Mouse (Mus musculus) myocyte (in vitro differentiated cells): ENCODE data around the gene Fmnl3. TPM values are rescaled to one million over a fixed set of nuclear protein-coding genes. Genes with fewer than 3 reads are reported as not detected.

ENCODE experiments used
- H3K27me3 ChIP-seq: one replicate; pipeline ENCODE4 v1.6.1; 2011; ENCODE audit not compliant: control insufficient read depth, insufficient read depth, insufficient read length
- H3K36me3 ChIP-seq: one replicate; pipeline ENCODE4 v1.6.1; 2011; ENCODE audit not compliant: control insufficient read depth, insufficient read depth
- H3K4me2 ChIP-seq: one replicate; pipeline ENCODE4 v1.6.1; 2011; ENCODE audit warnings: low read depth, control low read depth
- H3K4me3 ChIP-seq: one replicate; pipeline ENCODE4 v1.5.1; 2011; ENCODE audit warnings: mild to moderate bottlenecking, control low read depth, moderate library complexity
- H3K79me2 ChIP-seq: one replicate; pipeline ENCODE4 v1.6.1; 2011; ENCODE audit not compliant: control insufficient read depth, insufficient read depth
- H3ac ChIP-seq: one replicate; pipeline ENCODE4 v1.6.1; 2011; ENCODE audit not compliant: control insufficient read depth, insufficient read length
- CEBPB ChIP-seq: IDR thresholded peaks from 2 replicates; pipeline ENCODE4 v1.6.1; 2011; ENCODE audit warnings: mild to moderate bottlenecking, moderate library complexity; ENCODE audit not compliant: poor library complexity, insufficient read depth, severe bottlenecking
- E2F4 ChIP-seq: IDR thresholded peaks from one replicate; pipeline ENCODE4 v1.6.1; 2011; ENCODE audit warnings: mild to moderate bottlenecking, control low read depth, moderate library complexity; ENCODE audit not compliant: insufficient read depth
- MAX ChIP-seq: IDR thresholded peaks from one replicate; pipeline ENCODE4 v1.6.1; 2011; ENCODE audit warnings: low read depth, mild to moderate bottlenecking, control low read depth
- MYOD1 ChIP-seq, 3 experiments: IDR thresholded peaks; one replicate each; pipeline ENCODE4 v1.6.1; 2011; ENCODE audit warnings: control low read depth in 2 of 3, low read depth in 2 of 3, mild to moderate bottlenecking in 2 of 3, moderate library complexity in 1 of 3; ENCODE audit not compliant: insufficient read length in 2 of 3, control insufficient read depth in 1 of 3
- MYOG ChIP-seq, 3 experiments: IDR thresholded peaks; one replicate each; pipeline ENCODE4 v1.6.1; 2011; ENCODE audit warnings: control low read depth in 2 of 3, low read depth in 2 of 3, mild to moderate bottlenecking in 2 of 3; ENCODE audit not compliant: insufficient read length in 2 of 3, control insufficient read depth in 1 of 3, insufficient read depth in 1 of 3
- POLR2A ChIP-seq: IDR thresholded peaks from one replicate; pipeline ENCODE4 v1.6.1; 2011; ENCODE audit warnings: low read depth, mild to moderate bottlenecking, control low read depth, moderate library complexity; ENCODE audit not compliant: insufficient read length
- POLR2AphosphoS2 ChIP-seq: IDR thresholded peaks from one replicate; pipeline ENCODE4 v1.6.1; 2011; ENCODE audit warnings: low read depth, control low read depth; ENCODE audit not compliant: insufficient read length
- REST ChIP-seq: IDR thresholded peaks from one replicate; pipeline ENCODE4 v1.6.1; 2011; ENCODE audit warnings: mild to moderate bottlenecking, control low read depth, moderate library complexity; ENCODE audit not compliant: insufficient read depth, insufficient read length
- SRF ChIP-seq: IDR thresholded peaks from one replicate; pipeline ENCODE4 v1.6.1; 2011; ENCODE audit warnings: low read depth; ENCODE audit not compliant: control insufficient read depth, insufficient read length
- TCF12 ChIP-seq: IDR thresholded peaks from one replicate; pipeline ENCODE4 v1.6.1; 2011; ENCODE audit warnings: mild to moderate bottlenecking, control low read depth; ENCODE audit not compliant: poor library complexity, insufficient read depth, severe bottlenecking
- TCF3 ChIP-seq: IDR thresholded peaks from one replicate; pipeline ENCODE4 v1.6.1; 2011; ENCODE audit warnings: low read depth, control low read depth; ENCODE audit not compliant: insufficient read length
- USF1 ChIP-seq: IDR thresholded peaks from one replicate; pipeline ENCODE4 v1.6.1; 2011; ENCODE audit warnings: low read depth, mild to moderate bottlenecking, control low read depth, moderate library complexity
- polyA plus RNA-seq: library from polyadenylated mRNA; unstranded; fragments of >200 nt; fragmentation: generic; extraction: Trizol; gene quantifications from one replicate; pipeline ENCODE4 v1.2.1, GENCODE M21; 2012; ENCODE audit warnings: missing spikeins

Fmnl3 gene
- polyA plus RNA-seq, 1 experiment = 62.6 TPM

DNA sequence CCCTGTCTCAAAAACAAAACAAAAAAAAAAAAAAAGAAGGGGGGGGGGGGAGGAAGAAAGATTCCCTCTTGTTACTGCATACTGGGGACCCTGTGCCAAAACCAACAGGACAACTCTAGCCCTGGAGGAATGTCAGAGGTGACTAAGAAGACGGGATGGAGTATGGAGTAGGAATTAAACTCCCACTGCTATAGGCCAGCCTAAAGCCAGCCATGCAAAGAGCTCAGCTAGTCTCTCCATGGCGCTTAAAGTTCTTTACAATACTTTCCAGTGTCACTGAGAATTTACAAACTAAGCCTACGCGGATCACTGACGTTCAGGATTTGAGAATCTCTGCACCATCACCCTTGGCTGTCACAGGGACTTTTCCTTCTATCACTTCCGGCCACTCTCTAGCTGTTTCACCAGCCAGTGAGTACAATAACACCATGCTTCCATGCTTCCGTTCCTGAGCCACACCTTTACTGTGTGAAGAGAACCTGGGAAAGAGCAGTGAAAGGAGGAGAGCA, 6.2 kb downstream of the Fmnl3 start:
- TF ChIP-seq E2F4 (no peak), POLR2A (no peak), TCF12 (no peak), SRF (no peak)
- H3K36me3 ChIP-seq = no peaks in the 10 kb centered on the region
- H3K4me2 ChIP-seq = peak overlapping the region; percentile 19
- no peak overlapping the region for H3K4me3 ChIP-seq
- H3K79me2 ChIP-seq = peaks cover 100% of the 10 kb centered on the region
- no peak overlapping the region for H3ac ChIP-seq
- H3K27me3 ChIP-seq = no peaks in the 10 kb centered on the region

GRCm38 (mm10) chr15:99358952-99359351, 11.3 kb downstream of the Fmnl3 start:
- H3K27me3 ChIP-seq = no peaks in the 10 kb centered on the region
- no peaks in the 10 kb centered on the region for H3K36me3 ChIP-seq
- H3K4me2 ChIP-seq = peak overlapping the region; percentile 10
- no peak overlapping the region for H3K4me3 ChIP-seq
- TF ChIP-seq TCF3 (peak; percentile 10), CEBPB (no peak), MYOG (IDR thresholded peaks at IDR 0.05; ENCODE audit: control insufficient read depth in 1 of 3, insufficient read depth in 1 of 3, insufficient read length in 2 of 3, low read depth in 2 of 3) (peak in 2 of 3 experiments; percentile 6 to 84), POLR2AphosphoS2 (no peak), USF1 (no peak), SRF (no peak), E2F4 (no peak), MAX (no peak), TCF12 (no peak), MYOD1 (IDR thresholded peaks at IDR 0.05; ENCODE audit: control insufficient read depth in 1 of 3, insufficient read length in 2 of 3, low read depth in 2 of 3) (peak in 2 of 3 experiments; percentile 54 to 86), POLR2A (no peak), REST (no peak)
- peaks cover 100% of the 10 kb centered on the region for H3K79me2 ChIP-seq
- no peak overlapping the region for H3ac ChIP-seq

DNA sequence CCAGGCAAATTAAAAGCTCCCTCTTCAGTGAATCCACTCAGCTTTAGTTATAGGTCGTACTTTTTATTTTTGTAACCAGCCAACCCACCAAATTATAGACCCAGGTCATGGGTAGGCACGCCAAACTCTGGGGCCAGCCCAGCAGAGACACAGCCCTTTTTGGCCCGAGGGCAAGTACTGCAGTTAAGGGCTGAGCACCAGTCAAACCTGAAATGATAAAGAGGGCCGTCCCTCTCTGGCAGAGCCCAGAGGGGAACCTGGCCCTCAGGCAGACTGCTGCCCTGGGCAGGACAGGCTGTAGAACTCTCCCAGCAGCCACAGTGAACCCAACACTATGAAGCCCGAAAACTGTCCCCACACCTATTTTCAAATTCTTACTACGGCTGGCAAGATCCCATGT, 13.8 kb downstream of the Fmnl3 start:
- H3K79me2 ChIP-seq = peaks cover 95% of the 10 kb centered on the region
- H3ac ChIP-seq = no peak overlapping the region
- H3K36me3 ChIP-seq = no peaks in the 10 kb centered on the region
- H3K4me2 ChIP-seq = no peak overlapping the region
- H3K4me3 ChIP-seq = no peak overlapping the region
- TF ChIP-seq POLR2AphosphoS2 (no peak), E2F4 (no peak), TCF3 (no peak), MYOD1 (IDR thresholded peaks at IDR 0.05; ENCODE audit: control insufficient read depth in 1 of 3, insufficient read length in 2 of 3, low read depth in 2 of 3) (no peak), TCF12 (no peak), SRF (no peak), MAX (no peak), CEBPB (no peak), MYOG (IDR thresholded peaks at IDR 0.05; ENCODE audit: control insufficient read depth in 1 of 3, insufficient read depth in 1 of 3, insufficient read length in 2 of 3, low read depth in 2 of 3) (no peak), USF1 (no peak), REST (no peak), POLR2A (no peak)
- no peaks in the 10 kb centered on the region for H3K27me3 ChIP-seq

- Histone ChIP-seq H3K4me3 (no peak overlapping the region), H3K4me2 (no peak overlapping the region), H3ac (no peak overlapping the region), H3K79me2 (peaks cover 95% of the 10 kb centered on the region), H3K27me3 (no peaks in the 10 kb centered on the region), H3K36me3 (no peaks in the 10 kb centered on the region)
- TF ChIP-seq MYOD1 (IDR thresholded peaks at IDR 0.05; ENCODE audit: control insufficient read depth in 1 of 3, insufficient read length in 2 of 3, low read depth in 2 of 3) = peak in 2 of 3 experiments; percentile 7 to 28
- no peak for TF ChIP-seq POLR2AphosphoS2
- TF ChIP-seq SRF = no peak
- TF ChIP-seq USF1 = no peak
- no peak for TF ChIP-seq MAX
- no peak for TF ChIP-seq REST
- TF ChIP-seq MYOG (IDR thresholded peaks at IDR 0.05; ENCODE audit: control insufficient read depth in 1 of 3, insufficient read depth in 1 of 3, insufficient read length in 2 of 3, low read depth in 2 of 3) = peak in 2 of 3 experiments; percentile 24 to 63
- TF ChIP-seq E2F4 = no peak
- TF ChIP-seq TCF3 = no peak
- TF ChIP-seq CEBPB = no peak
- TF ChIP-seq TCF12 = no peak
- no peak for TF ChIP-seq POLR2A
Measured at GRCm38 (mm10) chr15:99355660-99356059, 14.6 kb downstream of the Fmnl3 start.
